Mouse (Mus musculus) G1E (cell line): Measurements from ENCODE around the gene Dcp1a. TPM values are rescaled to one million over a fixed set of nuclear protein-coding genes. Genes with fewer than 3 reads are reported as not detected.

ENCODE experiments used
- ATAC-seq: 2 replicates; pipeline ENCODE4 v1.8.0; 2016; ENCODE audit warnings: mild to moderate bottlenecking; ENCODE audit not compliant: insufficient number of reproducible peaks, poor library complexity, low FRiP score, severe bottlenecking; ENCODE audit errors: extremely low read depth
- DNase-seq: peaks from one replicate; pipeline ENCODE4 v3.0.0; 2012; ENCODE audit warnings: low spot score
- H3K27me3 ChIP-seq: 2 replicates; pipeline ENCODE4 v1.6.1; 2012; ENCODE audit warnings: mild to moderate bottlenecking, low read length, inconsistent platforms; ENCODE audit not compliant: insufficient read depth
- H3K36me3 ChIP-seq: replicated peaks from 2 replicates; pipeline ENCODE3; 2012; ENCODE audit warnings: mild to moderate bottlenecking, inconsistent platforms
- H3K4me1 ChIP-seq: 2 replicates; pipeline ENCODE4 v1.6.1; 2012; ENCODE audit warnings: low read depth, low read length, inconsistent platforms, mixed read lengths; ENCODE audit not compliant: insufficient read depth
- H3K4me3 ChIP-seq: 2 replicates; pipeline ENCODE4 v1.5.1; 2012; ENCODE audit warnings: low read depth, mild to moderate bottlenecking, inconsistent platforms, low read length, moderate library complexity, mixed read lengths
- H3K9me3 ChIP-seq: replicated peaks from 2 replicates; pipeline ENCODE4 v1.6.1; 2012; ENCODE audit warnings: inconsistent platforms
- CTCF ChIP-seq: IDR thresholded peaks from 2 replicates; pipeline ENCODE4 v1.5.1; 2012; ENCODE audit warnings: low read depth, low read length, inconsistent platforms, mixed read lengths
- GATA1 ChIP-seq: IDR thresholded peaks from 2 replicates; pipeline ENCODE4 v1.6.1; 2012; ENCODE audit warnings: borderline replicate concordance, low read length, inconsistent platforms, mixed read lengths
- GATA2 ChIP-seq: IDR thresholded peaks from 2 replicates; pipeline ENCODE4 v1.6.1; 2012; ENCODE audit warnings: low read depth, low read length, inconsistent platforms, borderline replicate concordance
- POLR2AphosphoS5 ChIP-seq: IDR thresholded peaks from 2 replicates; pipeline ENCODE4 v1.6.1; 2012; ENCODE audit warnings: low read depth, low read length, inconsistent platforms; ENCODE audit not compliant: insufficient replicate concordance
- TAL1 ChIP-seq: conservative IDR thresholded peaks from 2 replicates; pipeline ENCODE4 v1.6.1; 2012; ENCODE audit warnings: low read depth, low read length, inconsistent platforms, mixed read lengths
- polyA plus RNA-seq: library from polyadenylated mRNA; stranded (reverse); fragments of >175 nt; gene quantifications from 2 replicates; pipeline ENCODE4 v1.2.3, GENCODE M21; 2012
- total RNA-seq, 2 experiments: library from RNA; stranded (forward) in 1 of 2; stranded (reverse) in 1 of 2; fragments of 200-1000 nt in 1 of 2; fragments of >200 nt in 1 of 2; fragmentation: Nextera tagmentation in 1 of 2; gene quantifications; 2 replicates each; pipeline ENCODE4 v1.2.3; 2014 to 2017

Gene Dcp1a
- total and polyA plus RNA-seq, 3 experiments, result 30.5 to 73.2 (median 43.2) TPM

GRCm38 (mm10) chr14:30455801-30456595, 23.3 kb upstream of the Dcp1a start:
- TF ChIP-seq GATA1 (no peak), CTCF (no peak), POLR2AphosphoS5 (no peak), GATA2 (no peak), TAL1 (no peak)
- H3K4me1 ChIP-seq, result peaks cover 3% of the 10 kb centered on the region; the same call in 1 of the 2 replicates
- ATAC-seq (no peak), DNase-seq (no peak)
- no peaks in the 10 kb centered on the region for H3K36me3 ChIP-seq
- H3K4me3 ChIP-seq, result no peak overlapping the region
- H3K9me3 ChIP-seq, result no peaks in the 10 kb centered on the region
- H3K27me3 ChIP-seq, result peaks cover 14% of the 10 kb centered on the region

- H3K27me3 ChIP-seq, result peaks cover 16% of the 10 kb centered on the region
- no peaks in the 10 kb centered on the region for H3K36me3 ChIP-seq
- ATAC-seq (no peak), DNase-seq (no peak)
- peaks cover 3% of the 10 kb centered on the region; the same call in 1 of the 2 replicates for H3K4me1 ChIP-seq
- no peak overlapping the region for H3K4me3 ChIP-seq
- H3K9me3 ChIP-seq, result no peaks in the 10 kb centered on the region
- no peak for TF ChIP-seq GATA2
- TF ChIP-seq TAL1, result no peak
- TF ChIP-seq GATA1, result no peak
- no peak for TF ChIP-seq CTCF
Measured at GRCm38 (mm10) chr14:30457436-30457835, 21.9 kb upstream of the Dcp1a start.

DNA sequence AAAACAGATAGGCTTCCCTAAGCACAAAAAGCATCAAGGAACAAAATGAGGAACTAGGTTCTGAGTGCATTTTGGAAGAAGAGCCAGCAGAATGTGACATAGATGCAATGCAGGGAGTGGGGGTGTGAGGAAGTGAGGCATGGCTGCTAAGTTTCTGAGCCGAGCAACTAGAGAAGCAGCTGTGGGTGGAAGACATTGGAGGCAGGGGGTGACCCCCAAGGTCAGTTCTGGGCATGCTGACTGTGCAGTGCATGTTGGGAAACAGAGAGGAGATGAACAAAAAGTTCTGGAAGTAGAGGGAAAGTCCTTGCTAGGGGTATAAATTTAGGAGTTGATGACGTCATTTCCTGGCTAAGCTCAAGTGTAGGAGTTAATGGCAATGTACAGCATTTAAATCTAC, 21.4 kb upstream of the Dcp1a start:
- no peak for DNase-seq
- H3K4me3 ChIP-seq, result no peak overlapping the region

GRCm38 (mm10) chr14:30458820-30459219, 20.5 kb upstream of the Dcp1a start:
- Histone ChIP-seq H3K27me3 (peaks cover 9% of the 10 kb centered on the region), H3K36me3 (no peaks in the 10 kb centered on the region), H3K4me3 (no peak overlapping the region), H3K9me3 (no peaks in the 10 kb centered on the region), H3K4me1 (peaks cover 3% of the 10 kb centered on the region; the same call in 1 of the 2 replicates)
- TF ChIP-seq GATA2, result no peak
- no peak for TF ChIP-seq TAL1
- no peak for TF ChIP-seq POLR2AphosphoS5
- TF ChIP-seq GATA1, result no peak
- TF ChIP-seq CTCF, result no peak
- no peak for DNase-seq
- ATAC-seq, result no peak

More for the DNA sequence above, 21.4 kb upstream of the Dcp1a start:
- peaks cover 3% of the 10 kb centered on the region; the same call in 1 of the 2 replicates for H3K4me1 ChIP-seq
- TF ChIP-seq POLR2AphosphoS5, result no peak
- TF ChIP-seq GATA1, result no peak
- no peak for TF ChIP-seq CTCF
- no peak for TF ChIP-seq TAL1
- TF ChIP-seq GATA2, result no peak
- no peak; the same call in 1 of the 2 replicates for ATAC-seq
- H3K9me3 ChIP-seq, result no peaks in the 10 kb centered on the region
- H3K27me3 ChIP-seq, result peaks cover 11% of the 10 kb centered on the region
- H3K36me3 ChIP-seq, result no peaks in the 10 kb centered on the region

DNA sequence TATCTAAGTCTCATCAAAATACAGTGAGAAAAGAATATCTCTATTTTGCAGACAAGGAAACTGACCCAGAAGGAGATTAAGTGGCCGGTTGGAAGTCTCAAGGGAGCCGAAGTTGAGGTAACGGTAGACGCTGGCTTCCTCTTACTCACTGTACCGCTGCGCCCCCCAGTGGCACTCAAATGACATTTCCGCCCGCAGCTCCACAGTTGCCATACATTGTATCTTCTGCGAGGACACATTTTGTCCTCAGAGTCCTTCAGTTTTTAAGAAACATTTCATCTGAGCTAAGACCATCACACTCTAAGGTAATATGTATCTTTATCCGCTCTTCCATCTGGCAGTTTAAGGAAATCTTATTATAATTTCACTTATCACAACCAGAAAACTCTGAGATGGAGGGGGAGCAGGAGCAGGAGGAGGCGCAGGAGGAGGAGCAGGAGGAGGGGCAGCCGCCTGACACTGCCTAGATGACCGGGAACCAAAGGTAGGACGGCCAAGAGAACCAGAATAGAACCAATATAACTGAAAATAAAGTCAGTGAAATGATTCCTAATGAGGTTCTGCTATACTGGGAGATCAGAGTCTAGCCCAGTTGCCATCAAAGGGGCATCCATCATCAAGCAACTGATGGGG, 19.3 kb upstream of the Dcp1a start:
- peaks cover 3% of the 10 kb centered on the region; the same call in 1 of the 2 replicates for H3K4me1 ChIP-seq
- no peak overlapping the region for H3K4me3 ChIP-seq
- no peaks in the 10 kb centered on the region for H3K36me3 ChIP-seq
- peaks cover 9% of the 10 kb centered on the region for H3K27me3 ChIP-seq
- DNase-seq, result peak; percentile 13
- peak; percentile 54; the same call in 1 of the 2 replicates for ATAC-seq
- no peaks in the 10 kb centered on the region for H3K9me3 ChIP-seq
- TF ChIP-seq CTCF (peak; percentile 36), GATA2 (no peak), GATA1 (no peak), POLR2AphosphoS5 (no peak), TAL1 (no peak)

DNA sequence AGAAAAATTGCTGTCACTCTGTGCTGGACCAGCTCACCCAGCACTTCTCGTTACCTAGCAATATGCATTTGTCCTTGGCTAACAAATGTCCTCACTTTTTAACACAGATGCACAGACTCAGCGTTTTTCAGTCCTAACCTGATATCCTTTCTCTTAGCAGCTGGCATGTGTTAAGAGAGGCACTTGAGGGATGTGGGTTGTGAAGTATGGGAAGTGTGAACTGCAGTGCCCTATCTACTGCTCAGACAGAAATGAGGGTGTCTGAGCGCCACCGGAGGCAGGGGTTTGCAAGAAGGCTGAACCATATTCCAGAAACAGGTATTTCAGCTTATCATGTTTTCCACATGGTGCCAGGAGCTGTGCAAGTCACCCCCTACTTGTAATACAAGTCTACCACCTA, 16.0 kb upstream of the Dcp1a start:
- Histone ChIP-seq H3K9me3 (no peaks in the 10 kb centered on the region), H3K27me3 (peaks cover 10% of the 10 kb centered on the region), H3K4me3 (no peak overlapping the region), H3K36me3 (no peaks in the 10 kb centered on the region), H3K4me1 (no peaks in the 10 kb centered on the region)
- ATAC-seq (no peak), DNase-seq (no peak)
- no peak for TF ChIP-seq TAL1
- no peak for TF ChIP-seq POLR2AphosphoS5
- TF ChIP-seq GATA2, result no peak
- no peak for TF ChIP-seq CTCF
- no peak for TF ChIP-seq GATA1
